Mouse (Mus musculus) limb, embryonic 14.5 days (tissue): ENCODE measurements at regions not wholly inside any gene's neighbourhood (a gene's known extent, or its start where the extent isn't known, plus 50 kb on each side); places are given as distances from the start of the nearest gene placed in this dataset.

Source experiments
- ATAC-seq: fragments of 200-750 bp; cut with Nextera tagmentation; 2 replicates; pipeline ENCODE4 v1.8.0; 2017; ENCODE audit warnings: low read depth, moderate number of reproducible peaks, moderate TSS enrichment; ENCODE audit not compliant: low FRiP score
- DNase-seq: peaks from one replicate; pipeline ENCODE4 v3.0.0-alpha.2; 2015; ENCODE audit warnings: low spot score
- H3K27ac ChIP-seq: fragments of 300-500 bp; sonication (generic); replicated peaks from 2 replicates; pipeline ENCODE4 v1.5.1; 2014; ENCODE audit warnings: low read depth, mild to moderate bottlenecking, low read length, moderate library complexity, mixed read lengths
- H3K27me3 ChIP-seq: fragments of 300-500 bp; sonication (generic); 2 replicates; pipeline ENCODE4 v1.6.1; 2014; ENCODE audit warnings: low read length, mixed read lengths; ENCODE audit not compliant: control insufficient read depth, insufficient read depth
- H3K36me3 ChIP-seq: fragments of 300-500 bp; sonication (generic); 2 replicates; pipeline ENCODE4 v1.6.1; 2014; ENCODE audit warnings: mild to moderate bottlenecking, low read length, moderate library complexity, mixed read lengths; ENCODE audit not compliant: control insufficient read depth, insufficient read depth
- H3K4me1 ChIP-seq: fragments of 300-500 bp; sonication (generic); 2 replicates; pipeline ENCODE4 v1.6.1; 2014; ENCODE audit warnings: antibody characterized with exemption, low read length, mixed read lengths; ENCODE audit not compliant: control insufficient read depth, insufficient read depth
- H3K4me2 ChIP-seq: fragments of 300-500 bp; sonication (generic); replicated peaks from 2 replicates; pipeline ENCODE4 v1.6.1; 2014; ENCODE audit warnings: low read depth, mild to moderate bottlenecking, low read length, moderate library complexity; ENCODE audit not compliant: severe bottlenecking
- H3K4me3 ChIP-seq: fragments of 300-500 bp; sonication (generic); replicated peaks from 2 replicates; pipeline ENCODE4 v1.5.1; 2014; ENCODE audit warnings: low read length
- H3K9ac ChIP-seq: fragments of 300-500 bp; sonication (generic); 2 replicates; pipeline ENCODE4 v1.6.1; 2014; ENCODE audit warnings: mild to moderate bottlenecking, low read depth, low read length, moderate library complexity; ENCODE audit not compliant: severe bottlenecking
- H3K9me3 ChIP-seq: fragments of 300-500 bp; sonication (generic); 2 replicates; pipeline ENCODE4 v1.6.1; 2016; ENCODE audit warnings: low read length; ENCODE audit not compliant: control insufficient read depth
- POLR2A ChIP-seq: fragments of 200-500 bp; IDR thresholded peaks from 2 replicates; pipeline ENCODE4 v1.8.0; 2012; ENCODE audit warnings: inconsistent platforms, mild to moderate bottlenecking, moderate library complexity, borderline replicate concordance; ENCODE audit not compliant: insufficient read depth, insufficient read length; ENCODE audit errors: extremely low read depth
- WGBS: fragments of 180-500 bp; shearing (Covaris S2); extraction: QIAGEN DNeasy Blood & Tissue Kit; methylation state at CpG from one replicate; pipeline ENCODE4 v1.1.7; 2014; 5-methylcytosine and 5-hydroxymethylcytosine counted together

DNA sequence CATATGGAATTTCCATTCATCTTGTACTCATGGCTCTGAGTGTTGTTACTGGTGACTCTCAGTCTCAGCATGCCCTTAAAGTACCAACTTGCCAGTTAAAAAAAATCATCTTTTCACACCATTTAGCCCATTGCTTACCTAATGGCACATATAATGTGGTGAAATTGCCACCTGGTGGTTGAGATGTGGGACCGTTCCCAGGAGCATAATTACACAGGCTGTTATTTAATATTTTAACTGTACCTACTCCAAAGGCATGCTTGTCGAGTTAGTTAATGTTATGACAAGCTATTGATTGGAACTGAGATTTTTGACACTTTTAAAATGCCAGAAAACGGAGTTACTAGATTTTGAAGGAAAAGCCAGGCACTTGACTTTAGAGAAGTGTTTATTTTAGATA is 530.2 kb upstream of the Sel1l start:
- H3K4me2 ChIP-seq = no peak overlapping the region
- H3K27ac ChIP-seq = no peak overlapping the region
- no peak overlapping the region for H3K4me3 ChIP-seq
- no peaks in the 10 kb centered on the region for H3K36me3 ChIP-seq
- H3K9ac ChIP-seq = no peak overlapping the region
- 44% methylated on average over 3 of the region's 3 CpGs for WGBS
- TF ChIP-seq POLR2A = no peak
- H3K4me1 ChIP-seq = no peaks in the 10 kb centered on the region
- no peak for ATAC-seq
- no peaks in the 10 kb centered on the region for H3K27me3 ChIP-seq
- no peaks in the 10 kb centered on the region for H3K9me3 ChIP-seq
- DNase-seq = peak; percentile 23

DNA sequence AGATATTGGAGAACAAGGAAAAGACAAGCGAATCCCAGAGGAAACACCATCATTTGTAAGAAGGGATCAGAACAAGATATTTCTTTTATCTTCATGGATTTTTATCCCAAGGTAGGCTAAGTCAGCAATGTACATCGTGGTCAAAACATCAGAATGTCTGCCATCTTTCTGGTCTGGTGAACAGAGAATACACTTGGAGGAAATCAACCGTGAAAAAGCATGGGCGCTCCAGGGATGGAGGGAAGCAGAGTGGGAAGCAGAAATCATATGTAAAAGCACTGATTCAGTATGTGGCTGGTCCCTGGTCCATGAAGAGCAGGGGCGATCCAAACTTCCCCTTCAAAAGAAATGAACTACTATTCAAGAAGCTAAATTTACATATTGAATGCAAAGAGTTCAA is 517.0 kb upstream of the Sel1l start:
- no peaks in the 10 kb centered on the region for H3K27me3 ChIP-seq
- ATAC-seq (no peak), DNase-seq (no peak)
- H3K4me2 ChIP-seq = no peak overlapping the region
- 87% methylated on average over 5 of the region's 5 CpGs for WGBS
- no peaks in the 10 kb centered on the region for H3K36me3 ChIP-seq
- H3K4me3 ChIP-seq = no peak overlapping the region
- H3K9ac ChIP-seq = no peak overlapping the region
- no peaks in the 10 kb centered on the region for H3K4me1 ChIP-seq
- no peaks in the 10 kb centered on the region for H3K9me3 ChIP-seq
- TF ChIP-seq POLR2A = no peak
- H3K27ac ChIP-seq = no peak overlapping the region

DNA sequence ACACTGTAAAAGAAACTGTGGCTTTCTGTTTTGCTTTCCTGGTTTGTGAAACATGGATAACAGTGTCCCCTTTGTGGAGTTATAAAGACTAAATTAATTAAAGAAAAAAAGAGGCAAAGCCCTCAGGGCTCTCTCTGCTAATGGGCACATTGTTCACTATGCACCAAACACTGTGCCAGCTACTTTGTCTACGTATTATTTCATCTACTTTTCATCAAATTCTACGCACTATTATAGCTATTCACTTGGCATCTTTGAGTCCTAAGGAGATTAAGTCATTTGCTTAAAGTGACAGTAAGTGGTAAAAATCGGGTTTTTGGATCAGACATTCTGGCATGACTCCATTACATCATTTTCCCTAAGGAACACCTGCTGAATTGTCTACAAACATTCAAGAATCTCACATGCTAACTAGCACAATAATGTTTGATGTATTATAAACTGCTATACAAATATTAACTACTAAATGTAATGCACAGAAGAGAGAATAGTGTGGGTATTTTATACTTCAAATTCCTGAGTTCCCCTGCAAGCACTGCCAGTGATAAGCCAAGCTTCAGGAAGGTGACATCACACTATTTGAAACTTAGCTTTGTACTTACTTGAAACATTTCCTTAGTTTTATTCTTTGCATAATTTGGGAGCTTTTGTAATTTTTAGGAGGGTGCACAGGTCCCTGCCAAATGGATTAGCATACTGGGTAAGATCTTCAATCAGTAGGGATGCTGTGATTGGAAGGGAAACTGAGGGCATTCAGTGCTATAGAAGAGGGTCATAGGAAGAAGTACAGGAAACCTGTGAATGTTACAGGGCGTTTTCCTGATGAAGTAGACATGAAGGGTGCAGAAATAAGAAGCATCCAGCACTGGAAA is 504.7 kb upstream of the Sel1l start:
- Histone ChIP-seq H3K36me3 (no peaks in the 10 kb centered on the region), H3K4me1 (no peaks in the 10 kb centered on the region), H3K9me3 (no peaks in the 10 kb centered on the region), H3K27ac (no peak overlapping the region), H3K4me3 (no peak overlapping the region), H3K4me2 (no peak overlapping the region), H3K27me3 (no peaks in the 10 kb centered on the region), H3K9ac (no peak overlapping the region)
- 68% methylated on average over 4 of the region's 4 CpGs for WGBS
- DNase-seq (no peak), ATAC-seq (no peak)
- TF ChIP-seq POLR2A = no peak

DNA sequence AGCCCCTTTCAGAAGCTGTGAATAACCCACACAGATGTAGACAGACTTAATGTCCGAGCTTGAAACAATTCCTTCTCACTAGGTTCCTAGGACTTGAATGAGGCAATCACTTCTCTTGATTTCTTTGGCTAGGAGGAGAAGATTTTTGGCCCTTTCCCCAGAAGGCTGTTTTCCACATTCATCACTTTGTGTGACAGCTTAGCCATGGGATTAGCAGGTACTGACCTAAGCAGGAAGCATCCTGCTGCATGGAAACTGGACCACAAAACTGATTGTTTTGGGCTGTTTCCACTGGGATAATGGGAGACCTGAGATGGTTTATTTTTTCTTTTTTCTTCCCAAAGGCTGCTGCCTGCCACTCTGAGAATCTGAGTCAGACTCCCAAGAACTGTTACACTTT is 469.3 kb upstream of the Sel1l start:
- no peak overlapping the region for H3K9ac ChIP-seq
- no peaks in the 10 kb centered on the region for H3K4me1 ChIP-seq
- H3K4me3 ChIP-seq = no peak overlapping the region
- no peaks in the 10 kb centered on the region for H3K36me3 ChIP-seq
- no peaks in the 10 kb centered on the region for H3K9me3 ChIP-seq
- ATAC-seq = no peak
- no peak for TF ChIP-seq POLR2A
- H3K27ac ChIP-seq = no peak overlapping the region
- peak; percentile 24 for DNase-seq
- no peak overlapping the region for H3K4me2 ChIP-seq
- WGBS = 77% methylated on average over 1 of the region's 1 CpGs
- H3K27me3 ChIP-seq = no peaks in the 10 kb centered on the region

DNA sequence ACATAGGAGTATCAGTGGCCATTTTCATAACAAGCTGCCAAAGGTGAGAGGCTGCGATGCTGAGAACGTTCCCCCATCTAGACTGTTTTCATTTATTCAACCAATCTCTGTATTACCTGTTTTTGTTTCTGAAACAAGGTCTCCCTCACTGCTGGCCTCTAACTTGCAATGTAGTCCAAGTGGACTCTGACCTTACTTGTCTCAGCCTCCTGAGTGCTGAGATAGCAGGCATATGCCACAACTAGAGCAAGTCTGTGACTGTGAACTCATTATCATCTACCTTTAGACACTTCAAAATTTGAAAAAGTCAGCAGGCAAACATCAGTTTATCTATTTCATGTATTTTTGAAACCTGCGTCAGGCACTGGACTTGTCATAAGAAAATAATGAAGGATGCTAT is 468.7 kb upstream of the Sel1l start:
- no peak overlapping the region for H3K4me3 ChIP-seq
- H3K27me3 ChIP-seq = no peaks in the 10 kb centered on the region
- H3K4me2 ChIP-seq = no peak overlapping the region
- H3K9me3 ChIP-seq = no peaks in the 10 kb centered on the region
- H3K36me3 ChIP-seq = no peaks in the 10 kb centered on the region
- ATAC-seq (no peak), DNase-seq (no peak)
- no peak for TF ChIP-seq POLR2A
- 97% methylated on average over 3 of the region's 3 CpGs for WGBS
- H3K9ac ChIP-seq = no peak overlapping the region
- H3K27ac ChIP-seq = no peak overlapping the region
- H3K4me1 ChIP-seq = no peaks in the 10 kb centered on the region
